Mouse (Mus musculus) mesoderm, embryonic 11.5 days (tissue): ENCODE measurements at regions not wholly inside any gene's neighbourhood (a gene's known extent, or its start where the extent isn't known, plus 50 kb on each side); places are given as distances from the start of the nearest gene placed in this dataset.

Source experiments
- DNase-seq: peaks from one replicate; pipeline ENCODE4 v3.0.0-alpha.2; 2012; ENCODE audit warnings: low read depth, low spot score

DNA sequence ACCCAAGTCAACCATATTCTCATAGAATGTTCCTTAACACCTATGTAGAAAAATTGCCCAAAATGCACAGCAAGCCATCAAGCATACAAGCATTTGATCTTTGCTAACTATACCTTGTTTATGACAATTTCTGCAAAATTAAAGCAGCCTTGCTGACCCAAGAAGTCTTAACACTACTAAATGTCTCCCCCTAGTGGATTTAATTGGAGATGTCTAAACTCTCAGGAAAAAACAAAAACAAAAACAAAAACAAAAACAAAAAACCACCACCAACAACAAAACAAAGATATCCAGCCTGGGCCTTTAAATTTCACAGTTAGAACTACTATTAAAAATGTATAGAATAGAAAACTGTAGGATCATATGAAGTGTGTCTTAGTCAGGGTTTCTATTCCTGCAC, 69.8 kb upstream of the Nudt7 start:
- no peak for DNase-seq

DNA sequence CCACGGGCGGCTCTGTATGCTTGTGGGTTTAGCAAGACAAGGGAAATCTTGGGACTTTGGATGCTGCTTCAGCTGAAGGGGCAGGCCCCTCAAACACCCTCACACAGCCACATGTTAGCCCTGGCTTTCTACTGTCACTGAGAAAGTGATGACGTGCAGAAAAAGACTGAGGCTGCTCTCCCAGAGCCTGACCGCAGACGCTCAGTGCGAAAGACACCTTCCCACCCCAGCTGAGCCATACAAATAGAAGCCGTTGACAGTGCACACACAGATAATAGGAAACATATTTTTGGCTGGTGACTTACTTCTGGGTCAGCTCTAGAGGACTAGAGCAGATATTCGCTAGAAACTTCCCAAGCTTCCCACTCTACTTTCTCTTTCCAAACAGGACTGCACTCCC, 61.0 kb upstream of the Nudt7 start:
- no peak for DNase-seq

DNA sequence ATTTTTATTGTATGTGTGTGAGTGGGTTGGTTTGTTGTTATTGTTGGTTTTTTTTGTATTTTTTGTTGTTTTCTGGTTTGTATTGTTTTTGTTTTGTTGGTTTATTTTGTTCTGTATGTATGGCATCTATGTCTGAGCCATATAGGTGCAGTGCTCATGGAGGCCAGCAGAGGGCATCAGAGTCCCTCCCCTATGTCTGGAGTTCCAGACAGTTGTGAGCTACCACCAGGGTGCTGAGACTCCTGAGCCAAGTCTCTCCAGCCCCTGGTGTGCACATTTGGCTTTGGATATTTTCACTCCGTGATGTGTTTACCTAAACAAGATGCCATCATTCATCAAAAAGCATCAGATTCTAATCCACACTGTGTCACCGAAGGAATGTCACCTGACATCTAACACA, 59.2 kb upstream of the Nudt7 start:
- peak; percentile 25 for DNase-seq

DNA sequence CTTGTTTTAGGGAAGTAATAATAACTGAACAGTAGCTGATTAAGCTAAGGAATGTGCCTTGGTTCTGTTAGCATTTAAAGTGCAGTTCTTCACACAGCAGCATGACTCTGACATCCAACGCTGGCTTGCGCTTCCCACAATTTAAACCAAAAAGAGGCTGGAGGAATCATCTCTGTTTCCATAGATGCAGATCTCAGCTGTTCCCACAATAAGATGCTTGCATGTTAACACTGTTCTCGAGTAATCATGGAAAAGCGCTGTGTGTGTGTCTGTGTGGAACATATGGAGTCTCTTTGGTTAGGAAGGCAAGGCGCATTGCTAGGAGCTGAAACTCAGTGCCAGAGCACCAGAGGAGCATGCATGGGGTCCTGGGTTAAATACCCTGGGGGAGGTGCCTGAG, 56.7 kb upstream of the Nudt7 start:
- no peak for DNase-seq

DNA sequence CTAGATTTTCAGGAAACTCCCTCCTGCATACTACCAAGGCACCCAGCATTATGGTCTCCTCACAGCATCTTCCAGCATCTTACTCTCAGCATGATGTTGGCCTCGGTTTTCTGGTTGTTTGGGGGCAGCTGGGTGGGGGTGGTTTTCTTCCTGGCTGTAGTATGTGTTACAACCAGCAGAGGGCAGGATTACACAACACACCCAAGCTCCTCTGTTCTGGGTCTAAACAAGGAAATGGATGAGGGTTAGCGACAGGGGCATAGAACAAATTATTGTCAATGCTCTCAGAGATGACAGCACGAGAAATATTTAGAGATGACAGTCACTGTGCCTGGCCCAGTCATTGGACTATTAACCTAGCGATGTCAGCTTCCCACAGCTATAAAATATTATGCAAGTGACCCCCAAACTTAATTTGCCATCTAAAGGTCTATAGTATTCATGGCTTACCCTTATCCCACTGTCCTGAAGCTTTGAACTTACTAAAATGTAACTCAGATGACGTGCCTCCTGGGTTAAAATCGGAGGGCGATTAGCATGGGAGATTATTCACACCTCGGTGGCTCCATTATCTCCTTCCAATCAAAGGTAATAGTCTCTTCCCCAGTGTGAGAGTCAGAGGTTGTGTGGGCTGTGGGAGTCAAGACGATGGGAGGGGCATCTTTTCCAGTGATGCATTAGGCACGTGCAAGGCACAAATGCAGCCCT, 52.2 kb upstream of the Nudt7 start:
- DNase-seq, result peak; percentile 75

DNA sequence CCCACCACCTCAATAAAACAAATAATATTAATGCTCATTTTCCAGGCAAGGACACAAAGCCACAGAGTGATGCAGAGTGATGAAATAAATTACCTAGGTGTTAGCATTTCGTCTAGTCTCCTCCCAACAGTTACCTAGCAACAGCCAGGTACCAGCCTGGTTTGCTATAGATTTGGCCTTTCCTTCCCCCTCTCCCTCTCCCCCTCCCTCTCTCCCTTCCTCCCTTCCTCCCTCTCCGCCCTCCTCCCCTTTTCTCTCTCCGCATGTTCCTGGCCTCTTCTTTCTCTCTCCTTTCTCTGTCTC, 51.6 kb upstream of the Nudt7 start:
- no peak for DNase-seq
